Mouse (Mus musculus) hindbrain, embryonic 12.5 days (tissue): ENCODE results near the gene Clec16a. TPM values are rescaled to one million over a fixed set of nuclear protein-coding genes. Genes with fewer than 3 reads are reported as not detected.

Experiments
- ATAC-seq: fragments of 200-750 bp; cut with Nextera tagmentation; 2 replicates; pipeline ENCODE4 v1.8.0; 2017; ENCODE audit warnings: moderate TSS enrichment; ENCODE audit not compliant: low FRiP score
- H3K27ac ChIP-seq: fragments of 300-500 bp; sonication (generic); 2 replicates; pipeline ENCODE4 v1.5.1; 2016; ENCODE audit warnings: mild to moderate bottlenecking
- H3K27me3 ChIP-seq: fragments of 300-500 bp; sonication (generic); 2 replicates; pipeline ENCODE4 v1.6.1; 2016; ENCODE audit warnings: mild to moderate bottlenecking
- H3K36me3 ChIP-seq: fragments of 300-500 bp; sonication (generic); 2 replicates; pipeline ENCODE4 v1.6.1; 2016; ENCODE audit warnings: mild to moderate bottlenecking
- H3K4me1 ChIP-seq: fragments of 300-500 bp; sonication (generic); 2 replicates; pipeline ENCODE4 v1.6.1; 2016
- H3K4me2 ChIP-seq: fragments of 300-500 bp; sonication (generic); replicated peaks from 2 replicates; pipeline ENCODE4 v1.6.1; 2016; ENCODE audit warnings: mild to moderate bottlenecking
- H3K4me3 ChIP-seq: fragments of 300-500 bp; sonication (generic); 2 replicates; pipeline ENCODE4 v1.5.1; 2016; ENCODE audit warnings: mild to moderate bottlenecking
- H3K9ac ChIP-seq: fragments of 300-500 bp; sonication (generic); 2 replicates; pipeline ENCODE4 v1.6.1; 2016; ENCODE audit warnings: mild to moderate bottlenecking, moderate library complexity
- H3K9me3 ChIP-seq: fragments of 300-500 bp; sonication (generic); replicated peaks from 2 replicates; pipeline ENCODE4 v1.6.1; 2016; ENCODE audit warnings: mild to moderate bottlenecking
- WGBS: fragments of 180-500 bp; shearing (Covaris S2); methylation state at CpG from one replicate; pipeline ENCODE4 v1.1.7; 2016; 5-methylcytosine and 5-hydroxymethylcytosine counted together
- polyA plus RNA-seq: library from polyadenylated mRNA; unstranded; fragments of >200 nt; fragmentation: Nextera tagmentation; extraction: Ambion mirVana; gene quantifications from 2 replicates; pipeline ENCODE4 v1.2.1, GENCODE M21; 2016

The Clec16a gene
- polyA plus RNA-seq, 1 experiment from 2014 or later: 51.4 TPM

DNA sequence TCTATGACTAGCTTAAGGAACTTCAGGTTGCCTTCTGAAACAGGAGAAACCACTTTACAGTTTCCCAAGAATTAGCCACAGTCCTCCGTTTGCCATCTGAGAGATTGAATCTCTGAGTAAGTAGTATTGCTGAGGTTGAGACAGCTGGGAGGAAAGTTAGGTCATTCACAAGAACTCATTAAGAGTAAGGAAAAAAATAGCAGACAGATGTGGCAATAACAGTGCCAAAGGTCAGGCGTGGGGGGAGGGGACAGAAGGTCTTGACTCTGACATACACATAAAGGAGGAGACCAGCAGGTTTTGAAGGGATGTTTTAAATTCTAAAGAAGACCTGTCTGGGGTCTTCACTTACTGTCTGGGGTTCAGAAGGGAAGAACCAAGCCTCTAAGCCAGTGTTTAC lies 157.3 kb downstream of the Clec16a start:
- H3K9ac ChIP-seq: no peak overlapping the region
- no peaks in the 10 kb centered on the region for H3K36me3 ChIP-seq
- no peak overlapping the region for H3K4me2 ChIP-seq
- no peaks in the 10 kb centered on the region for H3K9me3 ChIP-seq
- no peak overlapping the region for H3K27ac ChIP-seq
- H3K27me3 ChIP-seq: no peaks in the 10 kb centered on the region
- WGBS: 68% methylated on average over 2 of the region's 2 CpGs
- H3K4me3 ChIP-seq: no peak overlapping the region
- peaks cover 4% of the 10 kb centered on the region; the same call in 1 of the 2 replicates for H3K4me1 ChIP-seq
- ATAC-seq: no peak

DNA sequence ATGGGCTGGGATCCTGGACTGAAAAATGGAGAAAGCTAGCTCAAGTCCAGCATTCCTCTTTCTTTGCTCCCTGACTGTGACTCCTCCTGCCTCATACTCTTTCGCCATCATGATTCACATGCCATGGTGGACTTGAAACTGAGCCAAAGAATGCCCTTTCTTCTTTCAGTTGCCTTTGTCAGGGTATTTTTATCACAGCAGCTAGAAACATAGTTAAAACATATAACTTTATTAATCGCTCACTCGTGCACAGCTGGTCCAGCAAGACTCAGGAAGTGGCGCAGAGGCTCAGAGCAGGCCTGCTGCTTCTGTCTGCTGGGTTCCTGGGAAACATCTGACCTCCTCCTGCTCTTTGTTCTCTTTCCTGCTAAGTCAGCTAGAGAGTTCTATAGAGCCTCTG lies 158.8 kb downstream of the Clec16a start:
- Histone ChIP-seq H3K27ac (no peak overlapping the region), H3K9ac (no peak overlapping the region), H3K4me2 (no peak overlapping the region), H3K4me3 (no peak overlapping the region), H3K4me1 (no peaks in the 10 kb centered on the region; the same call in 1 of the 2 replicates), H3K9me3 (no peaks in the 10 kb centered on the region), H3K36me3 (no peaks in the 10 kb centered on the region), H3K27me3 (no peaks in the 10 kb centered on the region)
- 68% methylated on average over 4 of the region's 4 CpGs for WGBS
- ATAC-seq: no peak

DNA sequence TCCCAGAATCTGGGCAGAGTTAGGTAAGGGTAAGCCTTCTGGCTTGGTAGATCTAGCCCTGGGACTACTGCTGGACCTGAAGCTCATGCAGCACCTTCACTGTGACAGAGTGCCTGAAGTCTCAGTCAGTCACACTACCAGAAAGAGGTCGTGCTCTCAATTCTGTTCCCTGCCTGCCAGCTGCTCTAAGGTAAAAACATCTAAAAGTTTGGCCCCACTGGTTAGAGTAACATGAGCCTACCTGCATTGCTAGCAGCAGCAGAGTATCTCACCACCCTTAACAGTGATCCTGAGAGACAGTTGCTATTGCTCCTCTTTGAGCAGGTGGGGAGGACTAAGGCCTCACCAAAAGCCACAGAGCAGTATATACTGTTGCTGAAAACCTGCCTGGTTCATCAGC lies 160.3 kb downstream of the Clec16a start:
- H3K27ac ChIP-seq: no peak overlapping the region
- H3K9ac ChIP-seq: no peak overlapping the region
- no peak for ATAC-seq
- WGBS: 85% methylated on average over 1 of the region's 1 CpGs
- H3K4me2 ChIP-seq: no peak overlapping the region
- no peak overlapping the region for H3K4me3 ChIP-seq
- no peaks in the 10 kb centered on the region; the same call in 1 of the 2 replicates for H3K4me1 ChIP-seq
- no peaks in the 10 kb centered on the region for H3K36me3 ChIP-seq
- no peaks in the 10 kb centered on the region for H3K9me3 ChIP-seq
- no peaks in the 10 kb centered on the region for H3K27me3 ChIP-seq

DNA sequence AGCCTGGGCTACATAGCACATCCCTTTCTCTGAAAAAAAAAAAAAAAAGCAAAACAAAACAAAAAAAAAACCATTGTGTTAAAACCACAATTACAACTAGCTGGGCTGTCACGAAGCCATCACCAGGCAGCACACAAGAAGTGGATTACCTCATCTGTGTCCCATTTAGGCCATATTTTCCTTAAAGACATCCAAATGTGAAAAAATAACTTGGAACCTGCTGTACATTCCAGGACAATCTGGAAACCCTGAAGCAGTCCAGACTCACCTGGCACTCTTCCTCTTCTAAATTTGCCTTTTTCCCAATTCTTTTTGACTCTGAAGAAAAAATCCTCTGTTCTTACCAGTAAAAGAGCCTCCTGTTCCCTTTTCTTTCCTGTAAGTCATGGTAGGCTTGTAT lies 166.4 kb downstream of the Clec16a start:
- no peaks in the 10 kb centered on the region for H3K36me3 ChIP-seq
- no peaks in the 10 kb centered on the region for H3K27me3 ChIP-seq
- no peak overlapping the region for H3K4me3 ChIP-seq
- H3K27ac ChIP-seq: no peak overlapping the region
- H3K9me3 ChIP-seq: no peaks in the 10 kb centered on the region
- peaks cover 10% of the 10 kb centered on the region for H3K4me1 ChIP-seq
- no peak for ATAC-seq
- 85% methylated on average over 1 of the region's 1 CpGs for WGBS
- H3K9ac ChIP-seq: no peak overlapping the region
- no peak overlapping the region for H3K4me2 ChIP-seq

DNA sequence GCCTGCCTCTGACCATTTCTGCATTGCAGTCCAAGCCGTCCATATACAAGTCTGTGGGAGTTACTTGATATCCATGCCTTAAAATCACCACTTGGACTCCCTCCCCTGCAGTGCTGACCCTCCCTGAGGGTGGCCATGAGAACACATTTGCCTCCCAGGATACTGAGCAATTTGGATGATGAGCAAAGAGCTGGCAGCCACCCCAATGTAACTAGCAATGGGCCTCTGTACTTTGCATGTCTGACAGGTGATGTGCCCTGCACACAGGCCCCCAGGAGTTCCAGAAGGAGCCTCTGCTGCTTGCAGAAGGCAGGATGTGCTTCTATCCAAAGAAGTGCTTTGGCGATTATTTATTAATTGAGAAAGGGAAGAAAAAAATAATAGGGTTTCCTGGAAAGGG lies 167.9 kb downstream of the Clec16a start:
- no peak for ATAC-seq
- Histone ChIP-seq H3K9ac (no peak overlapping the region), H3K4me1 (peaks cover 10% of the 10 kb centered on the region), H3K27me3 (no peaks in the 10 kb centered on the region), H3K36me3 (no peaks in the 10 kb centered on the region), H3K9me3 (no peaks in the 10 kb centered on the region), H3K4me3 (no peak overlapping the region), H3K4me2 (no peak overlapping the region), H3K27ac (no peak overlapping the region)
- WGBS: 59% methylated on average over 2 of the region's 2 CpGs

DNA sequence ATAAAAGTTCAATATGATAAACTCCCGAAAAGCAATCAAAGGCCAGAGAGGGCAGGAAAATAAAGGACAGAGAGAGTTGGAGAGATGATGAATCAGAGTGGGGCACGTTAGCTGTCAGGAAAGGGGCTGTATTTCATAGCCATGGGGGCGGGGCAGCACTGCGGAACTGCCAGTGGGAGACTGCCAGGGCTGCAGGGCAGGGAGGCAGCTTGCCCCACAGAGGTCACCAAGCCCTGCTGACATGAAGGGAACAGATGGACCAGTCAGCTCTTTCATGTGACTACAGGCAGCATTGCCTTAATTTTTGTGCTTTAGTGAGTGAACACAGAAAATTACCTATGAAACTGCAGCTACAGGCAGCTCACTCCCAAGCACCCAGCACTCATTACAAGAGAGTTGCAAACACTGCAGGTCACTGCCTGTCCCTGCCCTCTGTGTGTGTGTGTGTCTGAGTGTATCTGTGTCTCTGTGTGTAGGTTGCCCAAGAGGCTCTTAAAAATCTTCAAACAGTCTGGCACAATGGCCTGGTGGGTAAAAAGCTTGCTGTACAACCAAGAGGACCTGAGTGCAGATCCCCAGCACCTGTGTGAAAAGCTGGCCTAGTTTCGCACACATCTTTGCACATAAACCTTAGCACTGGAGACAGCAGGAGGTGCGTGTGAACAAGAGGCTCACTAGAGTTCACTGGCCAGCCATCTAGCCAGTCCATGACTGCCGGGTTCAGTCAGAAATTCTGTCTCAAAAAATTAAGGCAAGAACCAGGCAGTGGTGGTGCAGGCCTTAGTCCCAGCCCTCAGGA lies 168.5 kb downstream of the Clec16a start:
- Histone ChIP-seq H3K27ac (no peak overlapping the region), H3K36me3 (no peaks in the 10 kb centered on the region), H3K4me1 (peaks cover 10% of the 10 kb centered on the region), H3K27me3 (no peaks in the 10 kb centered on the region), H3K9me3 (no peaks in the 10 kb centered on the region), H3K4me3 (no peak overlapping the region), H3K4me2 (no peak overlapping the region), H3K9ac (no peak overlapping the region)
- 55% methylated on average over 7 of the region's 7 CpGs for WGBS
- no peak for ATAC-seq

DNA sequence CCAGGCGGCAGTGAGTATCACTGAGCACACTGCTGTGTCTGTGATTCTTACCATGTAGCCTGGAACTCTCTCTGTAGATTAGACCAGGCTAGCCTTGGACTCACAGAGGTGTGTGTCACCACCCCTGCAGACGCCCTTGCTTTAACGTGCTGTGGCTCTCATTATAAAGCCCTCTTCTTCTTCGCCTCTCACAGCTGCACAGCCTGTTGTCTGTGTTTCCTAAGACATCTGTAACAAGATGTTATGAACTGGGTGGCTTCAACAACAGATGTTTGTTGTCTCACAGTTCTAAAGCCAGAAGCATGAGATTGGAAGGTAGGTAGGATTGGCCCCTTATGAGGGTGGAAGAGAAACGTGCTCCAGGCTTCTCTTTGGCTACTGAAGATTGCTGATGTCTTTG lies 170.1 kb downstream of the Clec16a start:
- H3K27ac ChIP-seq: no peak overlapping the region
- H3K36me3 ChIP-seq: no peaks in the 10 kb centered on the region
- no peaks in the 10 kb centered on the region for H3K9me3 ChIP-seq
- no peak overlapping the region for H3K4me3 ChIP-seq
- H3K4me1 ChIP-seq: peaks cover 10% of the 10 kb centered on the region
- no peak for ATAC-seq
- H3K4me2 ChIP-seq: no peak overlapping the region
- no peaks in the 10 kb centered on the region for H3K27me3 ChIP-seq
- H3K9ac ChIP-seq: no peak overlapping the region
- 87% methylated on average over 5 of the region's 5 CpGs for WGBS

DNA sequence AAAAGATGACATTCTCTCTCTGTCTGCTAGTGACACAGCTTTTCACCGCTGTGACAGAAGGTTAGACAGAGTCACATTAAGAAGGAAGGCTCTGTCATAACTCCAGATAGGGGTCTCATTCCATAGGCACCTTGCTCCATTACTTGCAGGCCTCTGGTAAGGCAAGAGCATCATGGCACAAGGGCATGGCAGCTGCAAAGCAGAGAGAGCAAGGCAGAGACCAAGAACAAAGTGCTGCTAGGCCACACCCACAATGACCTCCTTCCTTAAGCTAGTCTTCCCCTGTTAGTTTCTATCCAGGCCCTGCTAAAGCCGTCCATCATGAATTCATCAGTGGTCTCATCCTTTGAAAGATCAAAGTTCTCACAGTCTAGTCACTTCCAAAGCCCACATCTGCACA lies 170.5 kb downstream of the Clec16a start:
- H3K4me2 ChIP-seq: no peak overlapping the region
- WGBS: 79% methylated on average over 2 of the region's 2 CpGs
- ATAC-seq: no peak
- H3K27me3 ChIP-seq: no peaks in the 10 kb centered on the region
- H3K9me3 ChIP-seq: no peaks in the 10 kb centered on the region
- H3K9ac ChIP-seq: no peak overlapping the region
- no peaks in the 10 kb centered on the region for H3K36me3 ChIP-seq
- no peak overlapping the region for H3K27ac ChIP-seq
- H3K4me3 ChIP-seq: no peak overlapping the region
- peaks cover 10% of the 10 kb centered on the region for H3K4me1 ChIP-seq

DNA sequence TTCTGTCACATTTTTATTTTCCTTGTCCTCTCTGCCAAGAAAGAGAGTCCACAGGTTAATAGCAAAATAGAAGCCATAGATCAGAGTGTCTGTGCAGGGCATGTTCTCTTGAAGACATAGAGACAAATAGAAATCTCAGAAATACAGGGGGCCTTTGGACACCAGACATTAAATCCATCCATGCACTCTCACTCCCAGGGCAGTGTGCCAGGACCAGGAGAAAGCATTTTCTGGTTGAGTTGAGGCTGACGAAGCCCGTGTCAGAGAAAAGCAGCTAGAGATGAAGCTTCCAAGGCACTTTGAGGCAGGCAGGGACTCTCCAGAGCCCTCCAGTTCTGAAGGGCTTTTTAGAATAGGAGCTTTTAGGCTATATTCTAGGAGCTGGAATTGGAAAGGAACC lies 171.6 kb downstream of the Clec16a start:
- Histone ChIP-seq H3K4me1 (peaks cover 10% of the 10 kb centered on the region), H3K27me3 (no peaks in the 10 kb centered on the region), H3K9ac (no peak overlapping the region), H3K9me3 (no peaks in the 10 kb centered on the region), H3K36me3 (no peaks in the 10 kb centered on the region), H3K27ac (no peak overlapping the region), H3K4me2 (no peak overlapping the region), H3K4me3 (no peak overlapping the region)
- ATAC-seq: no peak
- WGBS: 82% methylated on average over 2 of the region's 2 CpGs

DNA sequence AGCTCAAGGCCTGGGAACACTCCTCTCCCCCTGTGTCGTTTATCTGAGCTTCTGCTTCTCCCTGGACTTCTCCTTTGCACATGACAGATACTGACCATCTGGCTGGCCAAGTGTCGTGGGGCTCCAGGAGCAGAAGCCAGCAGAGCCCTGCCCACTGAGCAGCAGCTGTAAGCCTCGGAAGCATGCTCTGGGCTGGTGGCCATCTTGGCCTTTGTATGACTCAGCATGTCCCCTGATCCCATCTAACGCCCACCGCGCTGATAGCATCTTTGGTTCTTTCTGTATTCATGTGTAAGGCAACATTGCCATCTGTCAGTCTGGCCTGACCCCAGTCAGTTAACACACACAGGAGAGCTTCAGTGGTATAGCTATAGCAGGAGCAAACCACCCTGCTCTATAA lies 174.8 kb downstream of the Clec16a start:
- Histone ChIP-seq H3K27me3 (no peaks in the 10 kb centered on the region), H3K27ac (no peak overlapping the region), H3K4me1 (no peaks in the 10 kb centered on the region), H3K4me2 (no peak overlapping the region), H3K36me3 (no peaks in the 10 kb centered on the region), H3K4me3 (no peak overlapping the region), H3K9ac (no peak overlapping the region), H3K9me3 (no peaks in the 10 kb centered on the region)
- no peak for ATAC-seq
- 58% methylated on average over 6 of the region's 6 CpGs for WGBS

DNA sequence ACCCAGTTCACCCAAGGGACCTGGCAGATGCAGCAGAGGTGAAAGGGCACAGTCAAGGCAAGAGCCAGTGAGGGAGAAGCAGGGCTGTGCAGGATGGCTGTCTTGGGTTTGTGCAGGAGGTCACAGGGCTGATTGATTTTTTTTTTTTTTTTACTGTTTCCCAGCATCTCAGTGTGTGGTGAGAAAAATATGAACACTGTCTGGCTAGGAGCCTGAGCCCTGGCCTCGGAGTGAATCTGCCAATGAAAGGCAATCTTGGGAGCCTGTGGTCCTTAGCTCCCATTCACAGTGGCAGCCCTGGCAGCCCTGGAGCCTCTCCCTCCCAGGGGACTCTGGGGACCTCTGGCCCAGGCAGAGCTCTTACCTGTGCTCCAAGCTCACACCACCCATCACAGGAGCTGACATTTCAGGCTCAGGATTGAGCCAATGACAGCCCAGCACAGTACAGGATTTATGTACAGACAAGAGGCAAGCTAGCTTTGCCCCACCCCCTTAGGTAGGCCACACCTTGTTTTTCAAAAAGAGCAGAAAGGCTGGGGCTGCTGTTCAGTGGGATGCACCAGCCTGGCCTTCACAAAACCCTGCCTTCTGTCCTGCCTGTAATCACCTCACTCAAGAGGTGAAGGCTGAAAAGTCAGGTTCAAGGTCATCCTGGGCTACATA lies 177.9 kb downstream of the Clec16a start:
- H3K9ac ChIP-seq: no peak overlapping the region
- no peaks in the 10 kb centered on the region for H3K4me1 ChIP-seq
- no peaks in the 10 kb centered on the region for H3K9me3 ChIP-seq
- ATAC-seq: no peak
- H3K27me3 ChIP-seq: no peaks in the 10 kb centered on the region
- H3K4me2 ChIP-seq: no peak overlapping the region
- H3K27ac ChIP-seq: no peak overlapping the region
- 50% methylated on average over 1 of the region's 1 CpGs for WGBS
- H3K4me3 ChIP-seq: no peak overlapping the region
- H3K36me3 ChIP-seq: no peaks in the 10 kb centered on the region

DNA sequence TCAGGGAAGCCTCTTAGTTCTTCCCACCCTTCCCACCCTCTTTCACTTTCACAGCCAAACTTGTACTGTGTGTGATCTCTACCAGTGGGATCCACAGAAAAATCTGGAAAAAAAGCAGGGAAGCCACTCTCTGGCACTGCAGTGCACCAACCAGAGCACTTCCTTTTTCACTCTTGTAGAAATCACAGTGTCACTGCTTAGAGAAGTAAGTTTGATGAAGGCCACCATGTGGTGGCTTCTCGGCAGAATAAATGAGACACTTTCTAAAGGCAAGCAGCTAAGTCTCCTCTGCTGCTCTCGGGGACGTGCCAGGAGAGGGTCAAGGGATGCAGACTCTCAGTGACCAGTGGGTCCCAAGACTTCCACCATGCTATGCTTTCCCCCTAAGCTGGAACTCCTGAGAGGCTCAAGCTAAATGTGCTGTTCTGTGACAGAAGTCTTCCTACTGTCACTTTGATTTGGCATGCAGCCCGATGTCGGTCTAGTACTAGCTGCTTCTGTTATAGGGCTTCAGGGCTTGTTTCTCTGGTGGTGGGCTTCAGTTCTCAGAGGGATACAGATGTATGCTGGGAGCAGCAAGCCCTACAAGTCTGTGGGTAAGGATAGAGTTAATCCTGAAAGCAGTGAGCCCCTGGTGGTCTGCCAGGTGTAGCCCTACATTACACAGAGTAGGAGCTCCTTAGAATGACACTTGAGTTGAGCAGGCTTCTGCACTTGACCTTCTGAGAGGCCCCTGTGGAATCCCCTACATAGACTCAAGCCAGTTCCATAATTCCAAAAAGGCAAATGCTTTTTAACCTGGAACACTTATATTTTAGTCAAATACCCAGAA lies 178.9 kb downstream of the Clec16a start:
- Histone ChIP-seq H3K4me3 (no peak overlapping the region), H3K9ac (no peak overlapping the region), H3K9me3 (no peaks in the 10 kb centered on the region), H3K36me3 (no peaks in the 10 kb centered on the region), H3K27me3 (no peaks in the 10 kb centered on the region), H3K27ac (no peak overlapping the region), H3K4me1 (peaks cover 8% of the 10 kb centered on the region; the same call in 1 of the 2 replicates), H3K4me2 (no peak overlapping the region)
- no peak for ATAC-seq
- 85% methylated on average over 5 of the region's 5 CpGs for whole genome bisulfite sequencing
